Mouse (Mus musculus) kidney, postnatal 0 days (tissue): ENCODE results near the gene Nup43. TPM values are rescaled to one million over a fixed set of nuclear protein-coding genes. Genes with fewer than 3 reads are reported as not detected.

Source experiments
- ATAC-seq: fragments of 200-750 bp; cut with Nextera tagmentation; replicated peaks from 2 replicates; pipeline ENCODE4 v1.8.0; 2017; ENCODE audit warnings: low read depth, moderate number of reproducible peaks, moderate TSS enrichment, moderate library complexity; ENCODE audit not compliant: low FRiP score
- DNase-seq: peaks from one replicate; pipeline ENCODE4 v3.0.0-alpha.2; 2016; ENCODE audit warnings: low spot score
- H3K27ac ChIP-seq: fragments of 300-500 bp; sonication (generic); 2 replicates; pipeline ENCODE4 v1.5.1; 2014; ENCODE audit warnings: mild to moderate bottlenecking
- H3K27me3 ChIP-seq: fragments of 300-500 bp; sonication (generic); 2 replicates; pipeline ENCODE4 v1.6.1; 2014; ENCODE audit warnings: low read length, mixed read lengths; ENCODE audit not compliant: insufficient read depth
- H3K36me3 ChIP-seq: fragments of 300-500 bp; sonication (generic); 2 replicates; pipeline ENCODE4 v1.6.1; 2014; ENCODE audit warnings: low read length, mixed read lengths; ENCODE audit not compliant: insufficient read depth
- H3K4me1 ChIP-seq: fragments of 300-500 bp; sonication (generic); replicated peaks from 2 replicates; pipeline ENCODE4 v1.6.1; 2014; ENCODE audit warnings: antibody characterized with exemption, low read length, mixed read lengths; ENCODE audit not compliant: insufficient read depth
- H3K4me2 ChIP-seq: fragments of 300-500 bp; sonication (generic); 2 replicates; pipeline ENCODE4 v1.6.1; 2014; ENCODE audit warnings: mild to moderate bottlenecking, low read length, moderate library complexity, mixed read lengths
- H3K4me3 ChIP-seq: fragments of 300-500 bp; sonication (generic); replicated peaks from 2 replicates; pipeline ENCODE4 v1.5.1; 2014; ENCODE audit warnings: low read depth, low read length
- H3K9ac ChIP-seq: fragments of 300-500 bp; sonication (generic); 2 replicates; pipeline ENCODE4 v1.6.1; 2014; ENCODE audit warnings: low read depth, low read length
- H3K9me3 ChIP-seq: fragments of 300-500 bp; sonication (generic); replicated peaks from 2 replicates; pipeline ENCODE4 v1.6.1; 2016; ENCODE audit warnings: low read length, inconsistent platforms, mixed read lengths
- CTCF ChIP-seq: IDR thresholded peaks from 2 replicates; pipeline ENCODE4 v1.5.1; 2016; ENCODE audit warnings: antibody characterized with exemption, low read depth, mild to moderate bottlenecking, moderate library complexity
- WGBS: fragments of 180-500 bp; shearing (Covaris S2); extraction: QIAGEN DNeasy Blood & Tissue Kit; methylation state at CpG from one replicate; pipeline ENCODE4 v1.1.7; 2014; 5-methylcytosine and 5-hydroxymethylcytosine counted together
- polyA plus RNA-seq: library from polyadenylated mRNA; unstranded; fragments of >200 nt; fragmentation: Nextera tagmentation; extraction: Ambion mirVana; gene quantifications from 2 replicates; pipeline ENCODE4 v1.2.1, GENCODE M21; 2015

The Nup43 gene
- polyA plus RNA-seq, 1 experiment from 2014 or later = 32.7 TPM

GRCm38 (mm10) chr10:7681343-7682025, 14.2 kb downstream of the Nup43 start:
- ATAC-seq = peak; percentile 96
- peak overlapping the region; percentile 99 for H3K9ac ChIP-seq
- peak; percentile 47; the same call in 1 of the 2 replicates for TF ChIP-seq CTCF
- DNase-seq = peak; percentile 91
- no peaks in the 10 kb centered on the region for H3K27me3 ChIP-seq
- H3K4me1 ChIP-seq = peaks cover 11% of the 10 kb centered on the region
- H3K4me3 ChIP-seq = peak overlapping the region; percentile 94
- H3K9me3 ChIP-seq = no peaks in the 10 kb centered on the region
- H3K4me2 ChIP-seq = peak overlapping the region; percentile 61
- peak overlapping the region; percentile 99 for H3K27ac ChIP-seq
- 0 out of 2 replicates have a peak, but pooled peaks cover 8% of the 10 kb centered on the region for H3K36me3 ChIP-seq
- under 1% methylated on average over 60 of the region's 64 CpGs for WGBS

GRCm38 (mm10) chr10:7682249-7682648, 14.9 kb downstream of the Nup43 start:
- H3K4me1 ChIP-seq = peaks cover 11% of the 10 kb centered on the region
- H3K9ac ChIP-seq = peak overlapping the region; percentile 99; the same call in 1 of the 2 replicates
- TF ChIP-seq CTCF = no peak
- peak overlapping the region; percentile 94 for H3K4me3 ChIP-seq
- no peaks in the 10 kb centered on the region for H3K27me3 ChIP-seq
- WGBS = 37% methylated on average over 3 of the region's 3 CpGs
- H3K36me3 ChIP-seq = 0 out of 2 replicates have a peak, but pooled peaks cover 11% of the 10 kb centered on the region
- DNase-seq (no peak), ATAC-seq (no peak)
- no peaks in the 10 kb centered on the region for H3K9me3 ChIP-seq
- 0 out of 2 replicates have a peak overlapping the region, but pooled peaks have one; percentile 99 for H3K27ac ChIP-seq
- peak overlapping the region; percentile 61 for H3K4me2 ChIP-seq

- Histone ChIP-seq H3K4me1 (peaks cover 4% of the 10 kb centered on the region; the same call in 1 of the 2 replicates), H3K27me3 (no peaks in the 10 kb centered on the region), H3K27ac (no peak overlapping the region), H3K4me2 (no peak overlapping the region), H3K9ac (no peak overlapping the region), H3K36me3 (peaks cover 12% of the 10 kb centered on the region; the same call in 1 of the 2 replicates), H3K9me3 (no peaks in the 10 kb centered on the region), H3K4me3 (no peak overlapping the region)
- 93% methylated on average over 6 of the region's 6 CpGs for WGBS
- ATAC-seq = no peak
- no peak for DNase-seq
- no peak for TF ChIP-seq CTCF
Observed at GRCm38 (mm10) chr10:7686902-7687301, 19.6 kb downstream of the Nup43 start.

GRCm38 (mm10) chr10:7695286-7695685, 28.0 kb downstream of the Nup43 start:
- Histone ChIP-seq H3K27ac (no peak overlapping the region), H3K4me3 (no peak overlapping the region), H3K9me3 (no peaks in the 10 kb centered on the region), H3K36me3 (peaks cover 49% of the 10 kb centered on the region), H3K4me2 (no peak overlapping the region), H3K27me3 (no peaks in the 10 kb centered on the region), H3K9ac (no peak overlapping the region), H3K4me1 (no peaks in the 10 kb centered on the region)
- TF ChIP-seq CTCF = peak; percentile 13; the same call in 1 of the 2 replicates
- ATAC-seq (no peak), DNase-seq (no peak)

- no peak for TF ChIP-seq CTCF
- Histone ChIP-seq H3K4me1 (no peaks in the 10 kb centered on the region), H3K27ac (no peak overlapping the region), H3K27me3 (no peaks in the 10 kb centered on the region), H3K9ac (no peak overlapping the region), H3K36me3 (peaks cover 62% of the 10 kb centered on the region), H3K4me3 (no peak overlapping the region), H3K4me2 (no peak overlapping the region), H3K9me3 (no peaks in the 10 kb centered on the region)
- ATAC-seq = no peak
- 77% methylated on average over 3 of the region's 3 CpGs for WGBS
- DNase-seq = no peak
Observed at GRCm38 (mm10) chr10:7700120-7700519, 32.8 kb downstream of the Nup43 start.

GRCm38 (mm10) chr10:7702586-7702985, 35.3 kb downstream of the Nup43 start:
- H3K9ac ChIP-seq = no peak overlapping the region
- TF ChIP-seq CTCF = no peak
- 88% methylated on average over 6 of the region's 6 CpGs for WGBS
- no peak for DNase-seq
- H3K4me3 ChIP-seq = no peak overlapping the region
- H3K4me1 ChIP-seq = no peaks in the 10 kb centered on the region
- H3K27me3 ChIP-seq = no peaks in the 10 kb centered on the region
- ATAC-seq = no peak
- H3K36me3 ChIP-seq = peaks cover 61% of the 10 kb centered on the region
- H3K27ac ChIP-seq = no peak overlapping the region
- H3K4me2 ChIP-seq = no peak overlapping the region
- no peaks in the 10 kb centered on the region for H3K9me3 ChIP-seq

GRCm38 (mm10) chr10:7710121-7710520, 42.8 kb downstream of the Nup43 start:
- Histone ChIP-seq H3K36me3 (peaks cover 43% of the 10 kb centered on the region), H3K9ac (no peak overlapping the region), H3K4me1 (no peaks in the 10 kb centered on the region), H3K4me3 (no peak overlapping the region), H3K9me3 (no peaks in the 10 kb centered on the region), H3K27me3 (no peaks in the 10 kb centered on the region), H3K4me2 (no peak overlapping the region), H3K27ac (no peak overlapping the region)
- DNase-seq (no peak), ATAC-seq (no peak)
- WGBS = 85% methylated on average over 5 of the region's 5 CpGs
- no peak for TF ChIP-seq CTCF
